Mouse (Mus musculus) kidney, adult 2 months (tissue): ENCODE results near the gene Ctnnbip1.

Experiments
- CTCF ChIP-seq: fragments of 200-500 bp; conservative IDR thresholded peaks from 2 replicates; pipeline ENCODE4 v1.5.1; 2011; ENCODE audit warnings: low read depth, mild to moderate bottlenecking, control low read depth, low read length, moderate library complexity, mixed read lengths; ENCODE audit not compliant: insufficient read depth, insufficient read length
- POLR2A ChIP-seq: fragments of 200-500 bp; IDR thresholded peaks from one replicate; pipeline ENCODE4 v1.6.1; 2011; ENCODE audit warnings: low read depth, low read length, control low read depth

GRCm38 (mm10) chr4:149614869-149615268, 96.8 kb downstream of the Ctnnbip1 start:
- TF ChIP-seq CTCF (no peak), POLR2A (no peak)
